Mouse (Mus musculus) right cerebral cortex, adult 2 months (tissue): Measurements from ENCODE around the gene Thap12.

Experiments used
- DNase-seq, 2 experiments: peaks; one replicate each; pipeline ENCODE4 v3.0.0; 2021 to 2022; ENCODE audit warnings: low spot score in 2 of 2

Gene Thap12

GRCm38 (mm10) chr7:98702283-98703240 lies at the start of gene Thap12:
Gene Thap12 (plus strand): TSS chr7:98703103.
- peak; percentile 99 to 100 for DNase-seq

GRCm38 (mm10) chr7:98655681-98656530 lies 47.0 kb upstream of the Thap12 start:
- peak; percentile 81 to 82 for DNase-seq

- peak; percentile 94 to 97 for DNase-seq
These were observed 46.2 kb upstream of the Thap12 start, which contains the start of gene Emsy for GRCm38 (mm10) chr7:98656531-98657221. Gene Emsy (minus strand): TSS chr7:98656783.

GRCm38 (mm10) chr7:98665166-98665565 lies 37.7 kb upstream of the Thap12 start:
- DNase-seq: no peak

- no peak for DNase-seq
These were observed 37.2 kb upstream of the Thap12 start for GRCm38 (mm10) chr7:98665726-98666125.

- no peak for DNase-seq
These were observed 34.8 kb upstream of the Thap12 start for GRCm38 (mm10) chr7:98667956-98668746.

GRCm38 (mm10) chr7:98670831-98671230 lies 32.1 kb upstream of the Thap12 start:
- DNase-seq: no peak

GRCm38 (mm10) chr7:98671416-98671815 lies 31.5 kb upstream of the Thap12 start:
- DNase-seq: no peak

- DNase-seq: no peak
These were observed 30.5 kb upstream of the Thap12 start for GRCm38 (mm10) chr7:98672241-98672955.

- DNase-seq: no peak
These were observed 28.6 kb upstream of the Thap12 start for GRCm38 (mm10) chr7:98674344-98674743.

- DNase-seq: no peak
These were observed 25.4 kb upstream of the Thap12 start for GRCm38 (mm10) chr7:98677511-98677910.

- no peak for DNase-seq
These were observed 24.5 kb upstream of the Thap12 start for GRCm38 (mm10) chr7:98678441-98678840.

GRCm38 (mm10) chr7:98680691-98681090 lies 22.2 kb upstream of the Thap12 start:
- DNase-seq: no peak

- no peak for DNase-seq
These were observed 20.1 kb upstream of the Thap12 start for GRCm38 (mm10) chr7:98682821-98683220.

GRCm38 (mm10) chr7:98685895-98686294 lies 17.0 kb upstream of the Thap12 start:
- no peak for DNase-seq

- no peak for DNase-seq
These were observed 12.8 kb upstream of the Thap12 start for GRCm38 (mm10) chr7:98690126-98690525.

- DNase-seq: no peak
These were observed 12.1 kb upstream of the Thap12 start for GRCm38 (mm10) chr7:98690831-98691230.

GRCm38 (mm10) chr7:98692761-98693546 lies 9.9 kb upstream of the Thap12 start:
- DNase-seq: peak in 1 of 2 experiments; percentile 18

- peak; percentile 32 to 51 for DNase-seq
These were observed 8.9 kb upstream of the Thap12 start for GRCm38 (mm10) chr7:98694046-98694445.
